Mouse (Mus musculus): ENCODE measurements around the gene Slc45a2. TPM values are rescaled to one million over a fixed set of nuclear protein-coding genes. Genes with fewer than 3 reads are reported as not detected.

Gene Slc45a2
- polyA plus RNA-seq, 1 experiment, result not detected

DNA sequence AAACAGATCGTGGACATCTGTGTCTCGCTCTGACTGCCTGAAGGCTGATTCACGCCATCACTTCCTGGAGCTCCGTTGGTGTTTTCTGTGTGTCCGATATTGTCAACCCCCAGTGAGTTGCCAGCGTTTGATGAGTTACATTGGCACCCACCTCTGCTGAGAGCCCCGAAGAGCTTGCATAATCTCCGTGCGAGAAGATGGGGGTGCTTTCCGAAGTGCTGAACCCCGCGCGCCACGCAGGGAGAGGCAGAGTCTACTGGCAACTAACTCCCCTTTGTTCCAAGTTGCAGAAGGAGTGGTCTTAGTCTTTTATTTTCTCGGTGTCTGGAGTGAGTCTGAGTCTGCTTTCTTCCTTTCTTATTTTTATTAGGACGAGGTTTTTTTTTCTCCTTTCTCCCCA is 37.2 kb downstream of the Slc45a2 start, which contains the start of gene Rxfp3:
Gene Rxfp3 (minus strand): TSS at position 281 of the 400 bp plus-strand sequence.
- Histone ChIP-seq H3K79me2 (ENCODE audit: control insufficient read depth, insufficient read depth) (no peaks in the 10 kb centered on the region), H3K36me3 (ENCODE audit: control insufficient read depth, insufficient read depth) (no peaks in the 10 kb centered on the region), H3K4me3 (ENCODE audit: insufficient read depth, poor library complexity, severe bottlenecking) (peak within 1 kb of the TSS; percentile 7), H3K27me3 (ENCODE audit: control insufficient read depth, insufficient read depth, insufficient read length) (peaks cover 31% of the 10 kb centered on the region), H3K79me3 (ENCODE audit: low read depth) (no peaks in the 10 kb centered on the region), H3ac (ENCODE audit: control insufficient read depth, insufficient read length, low read depth) (no peak within 1 kb of the TSS)
- TF ChIP-seq CEBPB (IDR thresholded peaks at IDR 0.05; ENCODE audit: low read depth) (peak; percentile 3), MAX (IDR thresholded peaks at IDR 0.05) (no peak)

DNA sequence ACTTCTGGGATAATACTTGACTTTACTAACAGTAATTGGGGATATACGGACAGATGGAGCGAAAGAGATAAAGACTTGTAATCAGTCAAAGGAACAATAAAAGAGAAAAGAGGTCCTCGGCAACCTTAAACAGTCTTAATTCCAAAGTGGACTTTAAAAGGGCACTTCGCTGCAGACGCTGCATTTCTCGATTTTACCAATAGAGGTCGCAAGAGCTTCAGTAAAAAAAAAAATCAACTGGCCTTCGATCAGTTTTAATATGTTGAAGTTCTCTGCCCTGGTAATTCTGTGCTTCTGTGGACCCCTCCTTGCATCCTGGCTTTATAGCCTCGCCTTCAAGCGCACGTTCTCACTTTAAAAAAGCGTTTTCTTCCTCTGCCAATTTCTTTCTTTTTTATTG is 38.0 kb downstream of the Slc45a2 start:
- Histone ChIP-seq H3K79me3 (ENCODE audit: low read depth) (no peaks in the 10 kb centered on the region), H3K27me3 (ENCODE audit: control insufficient read depth, insufficient read depth, insufficient read length) (peaks cover 28% of the 10 kb centered on the region)
- TF ChIP-seq CTCF (IDR thresholded peaks at IDR 0.05; ENCODE audit: control insufficient read depth, insufficient read depth, insufficient read length) (peak; percentile 1), FOSL1 (IDR thresholded peaks at IDR 0.05; ENCODE audit: insufficient read depth, low read length, poor library complexity, severe bottlenecking) (no peak)

DNA sequence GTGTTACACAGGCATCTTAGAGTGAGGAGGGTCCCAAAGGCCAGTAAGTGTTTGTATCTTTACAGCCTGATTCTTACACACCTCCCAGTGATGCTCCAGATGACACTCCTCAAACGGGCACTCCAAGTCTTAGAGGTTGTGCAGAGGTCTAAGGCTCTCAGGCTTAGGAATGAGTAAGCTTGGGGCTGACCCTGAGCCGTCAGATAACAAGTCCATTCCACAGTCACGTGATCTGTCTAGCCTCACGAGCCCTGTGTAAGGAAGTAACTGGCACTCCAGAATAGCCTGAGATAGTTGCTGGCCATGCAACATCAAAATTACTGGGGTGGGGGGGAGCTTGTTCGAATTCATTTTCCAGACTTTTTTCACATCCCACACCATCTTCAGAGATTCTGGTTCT is 39.5 kb downstream of the Slc45a2 start:
- H3K79me2 ChIP-seq (ENCODE audit: control insufficient read depth, insufficient read depth), result no peaks in the 10 kb centered on the region
- H3K27me3 ChIP-seq (ENCODE audit: control insufficient read depth, insufficient read depth, insufficient read length), result peaks cover 27% of the 10 kb centered on the region
- H3K79me3 ChIP-seq (ENCODE audit: low read depth), result no peaks in the 10 kb centered on the region
- H3K4me3 ChIP-seq (ENCODE audit: insufficient read depth, poor library complexity, severe bottlenecking), result no peak overlapping the region
- no peak overlapping the region for H3ac ChIP-seq (ENCODE audit: control insufficient read depth, insufficient read length, low read depth)
- TF ChIP-seq MAX (IDR thresholded peaks at IDR 0.05) (no peak), USF1 (IDR thresholded peaks at IDR 0.05; ENCODE audit: low read depth) (peak; percentile 70), MYOG (IDR thresholded peaks at IDR 0.05; ENCODE audit: control insufficient read depth, extremely low read depth, insufficient read length) (no peak)
- H3K36me3 ChIP-seq (ENCODE audit: control insufficient read depth, insufficient read depth), result no peaks in the 10 kb centered on the region

More for the DNA sequence above, 38.0 kb downstream of the Slc45a2 start:
- no peaks in the 10 kb centered on the region for H3K36me3 ChIP-seq (ENCODE audit: control insufficient read depth, insufficient read depth)
- no peaks in the 10 kb centered on the region for H3K79me2 ChIP-seq (ENCODE audit: control insufficient read depth, insufficient read depth)
- no peak overlapping the region for H3ac ChIP-seq (ENCODE audit: control insufficient read depth, insufficient read length, low read depth)
- no peak overlapping the region for H3K4me3 ChIP-seq (ENCODE audit: insufficient read depth, poor library complexity, severe bottlenecking)

DNA sequence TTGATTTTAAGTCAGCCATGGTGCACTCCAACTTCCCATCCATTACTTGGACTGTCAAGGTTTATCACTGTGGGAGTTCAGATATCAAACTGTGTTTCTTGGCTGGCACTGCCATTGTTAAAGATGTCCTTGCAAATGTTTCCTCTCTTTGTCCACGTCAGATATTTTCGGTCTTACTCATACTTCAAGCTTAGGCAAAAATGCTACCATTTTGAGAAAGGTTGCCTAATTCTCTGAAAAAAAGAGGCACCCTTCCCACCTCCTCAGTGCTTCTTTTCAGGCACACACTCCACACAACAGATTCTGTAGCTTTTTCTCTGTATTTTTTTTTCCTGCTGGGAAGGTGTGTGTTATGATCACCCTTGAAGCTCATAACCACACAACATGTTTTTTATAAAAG is 40.7 kb downstream of the Slc45a2 start:
- no peak overlapping the region for H3ac ChIP-seq (ENCODE audit: control insufficient read depth, insufficient read length, low read depth)
- TF ChIP-seq USF1 (IDR thresholded peaks at IDR 0.05; ENCODE audit: low read depth), result no peak
- TF ChIP-seq MYOG (IDR thresholded peaks at IDR 0.05; ENCODE audit: control insufficient read depth, extremely low read depth, insufficient read length), result no peak
- TF ChIP-seq CEBPB (IDR thresholded peaks at IDR 0.05; ENCODE audit: low read depth), result no peak
- no peak for TF ChIP-seq CTCF (IDR thresholded peaks at IDR 0.05; ENCODE audit: control insufficient read depth, insufficient read depth, insufficient read length)
- no peak for TF ChIP-seq FOSL1 (IDR thresholded peaks at IDR 0.05; ENCODE audit: insufficient read depth, low read length, poor library complexity, severe bottlenecking)
- no peak for TF ChIP-seq MAX (IDR thresholded peaks at IDR 0.05)
- no peak for TF ChIP-seq MYOD1 (IDR thresholded peaks at IDR 0.05; ENCODE audit: control insufficient read depth, insufficient read length, low read depth)
- H3K27me3 ChIP-seq (ENCODE audit: control insufficient read depth, insufficient read depth, insufficient read length), result peaks cover 16% of the 10 kb centered on the region
- no peak overlapping the region for H3K4me3 ChIP-seq (ENCODE audit: insufficient read depth, poor library complexity, severe bottlenecking)
- H3K79me2 ChIP-seq (ENCODE audit: control insufficient read depth, insufficient read depth), result no peaks in the 10 kb centered on the region
- no peaks in the 10 kb centered on the region for H3K79me3 ChIP-seq (ENCODE audit: low read depth)
- no peaks in the 10 kb centered on the region for H3K36me3 ChIP-seq (ENCODE audit: control insufficient read depth, insufficient read depth)

DNA sequence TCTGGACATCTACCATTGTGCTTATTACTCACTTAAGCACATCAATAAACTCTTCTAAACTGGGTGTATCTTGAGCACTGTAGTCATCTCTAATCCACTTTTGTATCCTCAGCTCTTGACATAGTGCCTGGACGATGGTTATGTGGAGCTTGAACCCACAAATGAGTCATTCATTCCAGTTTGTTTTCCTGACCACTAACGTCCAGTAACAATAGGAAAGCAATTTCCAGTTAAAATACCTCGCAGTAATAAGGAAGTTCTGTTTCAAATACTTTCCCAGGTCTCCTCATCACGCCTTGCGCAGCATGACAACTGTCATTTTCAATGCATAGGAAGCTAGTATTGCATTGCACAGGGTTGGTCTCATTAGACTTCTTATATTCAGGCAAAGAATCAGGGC is 42.3 kb downstream of the Slc45a2 start:
- Histone ChIP-seq H3ac (ENCODE audit: control insufficient read depth, insufficient read length, low read depth) (no peak overlapping the region), H3K79me3 (ENCODE audit: low read depth) (no peaks in the 10 kb centered on the region), H3K36me3 (ENCODE audit: control insufficient read depth, insufficient read depth) (no peaks in the 10 kb centered on the region), H3K4me3 (ENCODE audit: insufficient read depth, poor library complexity, severe bottlenecking) (no peak overlapping the region), H3K79me2 (ENCODE audit: control insufficient read depth, insufficient read depth) (no peaks in the 10 kb centered on the region), H3K27me3 (ENCODE audit: control insufficient read depth, insufficient read depth, insufficient read length) (peaks cover under 1% of the 10 kb centered on the region)
- no peak for TF ChIP-seq MYOD1 (IDR thresholded peaks at IDR 0.05; ENCODE audit: control insufficient read depth, insufficient read length, low read depth)
- TF ChIP-seq MYOG (IDR thresholded peaks at IDR 0.05; ENCODE audit: control insufficient read depth, extremely low read depth, insufficient read length), result no peak
- TF ChIP-seq MAX (IDR thresholded peaks at IDR 0.05), result peak; percentile 54
- TF ChIP-seq USF1 (IDR thresholded peaks at IDR 0.05; ENCODE audit: low read depth), result no peak
- no peak for TF ChIP-seq CEBPB (IDR thresholded peaks at IDR 0.05; ENCODE audit: low read depth)
- TF ChIP-seq FOSL1 (IDR thresholded peaks at IDR 0.05; ENCODE audit: insufficient read depth, low read length, poor library complexity, severe bottlenecking), result peak; percentile 67
- no peak for TF ChIP-seq CTCF (IDR thresholded peaks at IDR 0.05; ENCODE audit: control insufficient read depth, insufficient read depth, insufficient read length)

DNA sequence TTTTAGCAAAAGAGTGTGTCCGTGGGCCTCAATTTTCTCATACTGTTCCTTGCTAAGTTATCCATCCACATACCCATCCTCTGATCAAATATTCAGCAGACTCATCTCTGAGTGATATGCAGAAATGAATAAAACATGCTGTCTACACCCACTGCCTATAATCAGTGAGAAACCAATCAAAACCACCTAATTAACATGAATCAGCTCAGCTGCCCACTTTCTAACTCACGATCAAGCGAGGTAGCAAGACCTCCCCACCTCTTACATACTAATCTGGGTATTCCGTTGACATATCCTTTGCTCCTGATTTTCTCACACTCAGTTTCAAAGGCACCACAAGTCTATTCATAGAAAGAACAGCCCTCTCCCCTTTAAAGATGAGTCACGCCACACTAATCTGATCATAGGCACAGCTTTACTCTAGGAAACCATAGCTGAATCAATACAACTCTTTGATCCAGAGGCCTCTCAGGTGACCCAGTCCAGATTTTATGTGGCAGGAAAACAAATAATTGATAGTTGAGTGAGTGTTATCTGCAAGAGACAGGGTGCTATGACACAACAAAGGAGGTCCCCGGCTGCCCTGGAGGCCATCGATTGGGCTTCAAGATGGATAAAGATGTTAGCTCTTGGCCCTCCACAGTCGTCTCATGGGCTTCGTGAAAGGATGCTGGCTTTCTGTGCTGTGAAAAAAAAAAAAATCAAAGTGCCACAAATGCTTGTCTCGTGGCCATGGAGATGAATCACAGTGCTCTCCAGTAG is 53.3 kb downstream of the Slc45a2 start:
- H3K36me3 ChIP-seq (ENCODE audit: control insufficient read depth, insufficient read depth), result no peaks in the 10 kb centered on the region
- peaks cover 4% of the 10 kb centered on the region for H3K27me3 ChIP-seq (ENCODE audit: control insufficient read depth, insufficient read depth, insufficient read length)
- H3K4me3 ChIP-seq (ENCODE audit: insufficient read depth, poor library complexity, severe bottlenecking), result no peak overlapping the region
- no peak overlapping the region for H3ac ChIP-seq (ENCODE audit: control insufficient read depth, insufficient read length, low read depth)
- TF ChIP-seq MYOG (IDR thresholded peaks at IDR 0.05; ENCODE audit: control insufficient read depth, extremely low read depth, insufficient read length) (no peak), FOSL1 (IDR thresholded peaks at IDR 0.05; ENCODE audit: insufficient read depth, low read length, poor library complexity, severe bottlenecking) (no peak)
- no peaks in the 10 kb centered on the region for H3K79me2 ChIP-seq (ENCODE audit: control insufficient read depth, insufficient read depth)
- no peaks in the 10 kb centered on the region for H3K79me3 ChIP-seq (ENCODE audit: low read depth)
